Mouse (Mus musculus): ENCODE measurements around the gene Thsd4. TPM values are rescaled to one million over a fixed set of nuclear protein-coding genes. Genes with fewer than 3 reads are reported as not detected.

Thsd4 gene
- total RNA-seq, 1 experiment, result 1.6 TPM

GRCm38 (mm10) chr9:60110200-60110599 lies 411.6 kb downstream of the Thsd4 start:
- in situ Hi-C loops (cut with MboI; ENCODE audit: low sequenced_read_pairs in 2 of 2, unreplicated experiment in 2 of 2), result no loop called here
- no peaks in the 10 kb centered on the region for H3K36me3 ChIP-seq (ENCODE audit: control insufficient read depth, insufficient read depth, low read length, poor library complexity, severe bottlenecking)
- H3K9ac ChIP-seq (ENCODE audit: insufficient read depth, low read depth, low read length, poor library complexity, severe bottlenecking), result no peak overlapping the region
- no peak for DNase-seq (ENCODE audit: low read depth, low spot score)
- no peak overlapping the region for H3K27ac ChIP-seq (ENCODE audit: insufficient read depth, low read depth, low read length, poor library complexity, severe bottlenecking)
- no peak for TF ChIP-seq ZC3H11A (IDR thresholded peaks at IDR 0.05; ENCODE audit: borderline replicate concordance, low read depth, low read length)
- no peak for TF ChIP-seq ZNF384 (IDR thresholded peaks at IDR 0.05; ENCODE audit: low read depth, low read length)
- no peak for TF ChIP-seq CHD2 (IDR thresholded peaks at IDR 0.05; ENCODE audit: low read depth, low read length)
- TF ChIP-seq HCFC1 (IDR thresholded peaks at IDR 0.05; ENCODE audit: borderline replicate concordance, insufficient read depth, low read length), result no peak
- no peak for TF ChIP-seq MAFK (IDR thresholded peaks at IDR 0.05; ENCODE audit: insufficient read depth, low read depth, low read length)
- H3K4me1 ChIP-seq (ENCODE audit: control insufficient read depth in 2 of 2, insufficient read depth in 2 of 2, low read length in 2 of 2, poor library complexity in 1 of 2), result peaks cover 2 to 5% of the 10 kb centered on the region in 2 experiments; a peak in 2 of 4 replicates
- no peaks in the 10 kb centered on the region for H3K9me3 ChIP-seq (ENCODE audit: control insufficient read depth, insufficient read depth, low read depth, low read length)
- H3K4me3 ChIP-seq (ENCODE audit: insufficient read depth in 1 of 2, low read depth in 1 of 2, low read length in 2 of 2, poor library complexity in 1 of 2, severe bottlenecking in 1 of 2), result no peak overlapping the region

GRCm38 (mm10) chr9:60106683-60107082 lies 415.2 kb downstream of the Thsd4 start:
- Histone ChIP-seq H3K9me3 (ENCODE audit: control insufficient read depth, insufficient read depth, low read depth, low read length) (no peaks in the 10 kb centered on the region), H3K4me1 (ENCODE audit: control insufficient read depth in 2 of 2, insufficient read depth in 2 of 2, low read length in 2 of 2, poor library complexity in 1 of 2) (no peaks in the 10 kb centered on the region), H3K9ac (ENCODE audit: insufficient read depth, low read depth, low read length, poor library complexity, severe bottlenecking) (no peak overlapping the region), H3K36me3 (ENCODE audit: control insufficient read depth, insufficient read depth, low read length, poor library complexity, severe bottlenecking) (no peaks in the 10 kb centered on the region), H3K27ac (ENCODE audit: insufficient read depth, low read depth, low read length, poor library complexity, severe bottlenecking) (no peak overlapping the region), H3K4me3 (ENCODE audit: insufficient read depth in 1 of 2, low read depth in 1 of 2, low read length in 2 of 2, poor library complexity in 1 of 2, severe bottlenecking in 1 of 2) (no peak overlapping the region)
- DNase-seq (ENCODE audit: low read depth, low spot score), result no peak
- TF ChIP-seq ZC3H11A (IDR thresholded peaks at IDR 0.05; ENCODE audit: borderline replicate concordance, low read depth, low read length), result no peak
- TF ChIP-seq HCFC1 (IDR thresholded peaks at IDR 0.05; ENCODE audit: borderline replicate concordance, insufficient read depth, low read length), result no peak
- TF ChIP-seq ZNF384 (IDR thresholded peaks at IDR 0.05; ENCODE audit: low read depth, low read length), result no peak
- no peak for TF ChIP-seq CHD2 (IDR thresholded peaks at IDR 0.05; ENCODE audit: low read depth, low read length)
- TF ChIP-seq MAFK (IDR thresholded peaks at IDR 0.05; ENCODE audit: insufficient read depth, low read depth, low read length), result no peak
- in situ Hi-C loops (cut with MboI; ENCODE audit: low sequenced_read_pairs in 2 of 2, unreplicated experiment in 2 of 2), result no loop called here

- Histone ChIP-seq H3K9ac (ENCODE audit: insufficient read depth, low read depth, low read length, poor library complexity, severe bottlenecking) (no peak overlapping the region), H3K4me1 (ENCODE audit: control insufficient read depth in 2 of 2, insufficient read depth in 2 of 2, low read length in 2 of 2, poor library complexity in 1 of 2) (no peaks in the 10 kb centered on the region), H3K36me3 (ENCODE audit: control insufficient read depth, insufficient read depth, low read length, poor library complexity, severe bottlenecking) (no peaks in the 10 kb centered on the region), H3K27ac (ENCODE audit: insufficient read depth, low read depth, low read length, poor library complexity, severe bottlenecking) (no peak overlapping the region), H3K9me3 (ENCODE audit: control insufficient read depth, insufficient read depth, low read depth, low read length) (no peaks in the 10 kb centered on the region), H3K4me3 (ENCODE audit: insufficient read depth in 1 of 2, low read depth in 1 of 2, low read length in 2 of 2, poor library complexity in 1 of 2, severe bottlenecking in 1 of 2) (no peak overlapping the region)
- DNase-seq (ENCODE audit: low read depth, low spot score), result no peak
- in situ Hi-C loops (cut with MboI; ENCODE audit: low sequenced_read_pairs in 2 of 2, unreplicated experiment in 2 of 2), result no loop called here
- no peak for TF ChIP-seq HCFC1 (IDR thresholded peaks at IDR 0.05; ENCODE audit: borderline replicate concordance, insufficient read depth, low read length)
- TF ChIP-seq ZC3H11A (IDR thresholded peaks at IDR 0.05; ENCODE audit: borderline replicate concordance, low read depth, low read length), result no peak
- TF ChIP-seq ZNF384 (IDR thresholded peaks at IDR 0.05; ENCODE audit: low read depth, low read length), result no peak
- TF ChIP-seq CHD2 (IDR thresholded peaks at IDR 0.05; ENCODE audit: low read depth, low read length), result no peak
- TF ChIP-seq MAFK (IDR thresholded peaks at IDR 0.05; ENCODE audit: insufficient read depth, low read depth, low read length), result no peak
Measured at GRCm38 (mm10) chr9:60106106-60106505, 415.7 kb downstream of the Thsd4 start.

- in situ Hi-C loops (cut with MboI; ENCODE audit: low sequenced_read_pairs in 2 of 2, unreplicated experiment in 2 of 2), result no loop called here
- H3K9me3 ChIP-seq (ENCODE audit: control insufficient read depth, insufficient read depth, low read depth, low read length), result no peaks in the 10 kb centered on the region
- DNase-seq (ENCODE audit: low read depth, low spot score), result no peak
- no peak overlapping the region for H3K27ac ChIP-seq (ENCODE audit: insufficient read depth, low read depth, low read length, poor library complexity, severe bottlenecking)
- no peak overlapping the region for H3K4me3 ChIP-seq (ENCODE audit: insufficient read depth in 1 of 2, low read depth in 1 of 2, low read length in 2 of 2, poor library complexity in 1 of 2, severe bottlenecking in 1 of 2)
- H3K4me1 ChIP-seq (ENCODE audit: control insufficient read depth in 2 of 2, insufficient read depth in 2 of 2, low read length in 2 of 2, poor library complexity in 1 of 2), result no peaks in the 10 kb centered on the region
- H3K36me3 ChIP-seq (ENCODE audit: control insufficient read depth, insufficient read depth, low read length, poor library complexity, severe bottlenecking), result no peaks in the 10 kb centered on the region
- TF ChIP-seq CHD2 (IDR thresholded peaks at IDR 0.05; ENCODE audit: low read depth, low read length) (no peak), ZC3H11A (IDR thresholded peaks at IDR 0.05; ENCODE audit: borderline replicate concordance, low read depth, low read length) (no peak), ZNF384 (IDR thresholded peaks at IDR 0.05; ENCODE audit: low read depth, low read length) (no peak), MAFK (IDR thresholded peaks at IDR 0.05; ENCODE audit: insufficient read depth, low read depth, low read length) (no peak), HCFC1 (IDR thresholded peaks at IDR 0.05; ENCODE audit: borderline replicate concordance, insufficient read depth, low read length) (no peak)
- H3K9ac ChIP-seq (ENCODE audit: insufficient read depth, low read depth, low read length, poor library complexity, severe bottlenecking), result no peak overlapping the region
Measured at GRCm38 (mm10) chr9:60094211-60094610, 427.6 kb downstream of the Thsd4 start.

- Histone ChIP-seq H3K4me1 (ENCODE audit: control insufficient read depth in 2 of 2, insufficient read depth in 2 of 2, low read length in 2 of 2, poor library complexity in 1 of 2) (no peaks in the 10 kb centered on the region), H3K4me3 (ENCODE audit: insufficient read depth in 1 of 2, low read depth in 1 of 2, low read length in 2 of 2, poor library complexity in 1 of 2, severe bottlenecking in 1 of 2) (no peak overlapping the region), H3K9ac (ENCODE audit: insufficient read depth, low read depth, low read length, poor library complexity, severe bottlenecking) (no peak overlapping the region), H3K9me3 (ENCODE audit: control insufficient read depth, insufficient read depth, low read depth, low read length) (no peaks in the 10 kb centered on the region), H3K27ac (ENCODE audit: insufficient read depth, low read depth, low read length, poor library complexity, severe bottlenecking) (no peak overlapping the region), H3K36me3 (ENCODE audit: control insufficient read depth, insufficient read depth, low read length, poor library complexity, severe bottlenecking) (no peaks in the 10 kb centered on the region)
- no peak for TF ChIP-seq CHD2 (IDR thresholded peaks at IDR 0.05; ENCODE audit: low read depth, low read length)
- no peak for TF ChIP-seq ZNF384 (IDR thresholded peaks at IDR 0.05; ENCODE audit: low read depth, low read length)
- no peak for TF ChIP-seq HCFC1 (IDR thresholded peaks at IDR 0.05; ENCODE audit: borderline replicate concordance, insufficient read depth, low read length)
- no peak for TF ChIP-seq ZC3H11A (IDR thresholded peaks at IDR 0.05; ENCODE audit: borderline replicate concordance, low read depth, low read length)
- no peak for TF ChIP-seq MAFK (IDR thresholded peaks at IDR 0.05; ENCODE audit: insufficient read depth, low read depth, low read length)
- DNase-seq (ENCODE audit: low read depth, low spot score), result no peak
- in situ Hi-C loops (cut with MboI; ENCODE audit: low sequenced_read_pairs in 2 of 2, unreplicated experiment in 2 of 2), result no loop called here
Measured at GRCm38 (mm10) chr9:60092428-60092827, 429.4 kb downstream of the Thsd4 start.
